In genomic region chr5:115014570-115014969, GRCm38 (mm10) we compare ENCODE assay signal across 15 mouse cellular contexts. TPM values are rescaled to one million over a fixed set of nuclear protein-coding genes. Genes with fewer than 3 reads are reported as not detected.
DNase-seq lines count a peak whose midpoint lies in the region; ATAC-seq and TF ChIP-seq lines count a peak whose summit lies in the region.
"Had no signal": no experiment of that assay in that cellular context is flagged by ENCODE, and none has a peak within 500 bp of the region (broad histone marks: within the 10 kb centered on the region; RNA-seq: fewer than 3 reads in every experiment).

No protein-coding gene starts in this region.

- no peaks in the 10 kb centered on the region for H3K27me3 ChIP-seq in forebrain, embryonic 13.5 days
- no peaks in the 10 kb centered on the region for H3K27me3 ChIP-seq in forebrain, embryonic 11.5 days (ENCODE audit: control insufficient read depth, insufficient read depth, low read length)
- no peaks in the 10 kb centered on the region for H3K27me3 ChIP-seq in heart, postnatal 0 days (ENCODE audit: control insufficient read depth, insufficient read depth, low read length)
- no peaks in the 10 kb centered on the region for H3K27me3 ChIP-seq in small intestine, adult 2 months (ENCODE audit: control insufficient read depth, insufficient read depth, low read length)
- H3K27me3 ChIP-seq: limb, embryonic 15.5 days had no signal

- H3K9ac ChIP-seq in forebrain, embryonic 13.5 days: no peak overlapping the region
- H3K9ac ChIP-seq in forebrain, embryonic 11.5 days (ENCODE audit: low read length): no peak overlapping the region
- no peak overlapping the region for H3K9ac ChIP-seq in heart, postnatal 0 days (replicated peaks; ENCODE audit: low read depth, low read length)
- H3K9ac ChIP-seq: limb, embryonic 15.5 days had no signal

- H3K36me3 ChIP-seq in forebrain, embryonic 13.5 days (ENCODE audit: poor library complexity, severe bottlenecking): no peaks in the 10 kb centered on the region
- no peaks in the 10 kb centered on the region for H3K36me3 ChIP-seq in forebrain, embryonic 11.5 days (ENCODE audit: control insufficient read depth, insufficient read depth, low read length)
- no peaks in the 10 kb centered on the region for H3K36me3 ChIP-seq in heart, postnatal 0 days (replicated peaks; ENCODE audit: control insufficient read depth, insufficient read depth, low read length)
- no peaks in the 10 kb centered on the region for H3K36me3 ChIP-seq in small intestine, adult 2 months (ENCODE audit: control insufficient read depth, insufficient read depth, low read length)
- H3K36me3 ChIP-seq: limb, embryonic 15.5 days had no signal

- H3K4me1 ChIP-seq in forebrain, embryonic 13.5 days: peaks cover 32% of the 10 kb centered on the region
- peaks cover 5% of the 10 kb centered on the region for H3K4me1 ChIP-seq in forebrain, embryonic 11.5 days (replicated peaks; ENCODE audit: control insufficient read depth, insufficient read depth, low read length)
- peaks cover 52% of the 10 kb centered on the region for H3K4me1 ChIP-seq in heart, postnatal 0 days (ENCODE audit: control insufficient read depth, insufficient read depth)
- H3K4me1 ChIP-seq in small intestine, adult 2 months (ENCODE audit: control insufficient read depth, insufficient read depth, insufficient read length, low read length): peaks cover 19% of the 10 kb centered on the region

- WGBS in forebrain, embryonic 13.5 days: 70% methylated on average over 1 of the region's 1 CpGs
- WGBS in forebrain, embryonic 11.5 days: 69% methylated on average over 1 of the region's 1 CpGs
- WGBS in heart, postnatal 0 days: 0% methylated on average over 1 of the region's 1 CpGs
- 7% methylated on average over 1 of the region's 1 CpGs for WGBS in small intestine, adult 2 months

- no peak overlapping the region for H3K4me3 ChIP-seq in forebrain, embryonic 13.5 days
- no peak overlapping the region for H3K4me3 ChIP-seq in forebrain, embryonic 11.5 days (ENCODE audit: low read depth, low read length)
- H3K4me3 ChIP-seq in heart, postnatal 0 days (ENCODE audit: low read depth, low read length): no peak overlapping the region
- H3K4me3 ChIP-seq in small intestine, adult 2 months (ENCODE audit: low read depth, low read length): no peak overlapping the region
- H3K4me3 ChIP-seq: limb, embryonic 15.5 days had no signal

- no peak overlapping the region for H3K27ac ChIP-seq in forebrain, embryonic 13.5 days
- H3K27ac ChIP-seq in forebrain, embryonic 11.5 days (ENCODE audit: low read depth, low read length): no peak overlapping the region
- H3K27ac ChIP-seq in heart, postnatal 0 days (ENCODE audit: low read depth): no peak overlapping the region
- 0 out of 2 replicates have a peak overlapping the region, but pooled peaks have one; percentile 17 for H3K27ac ChIP-seq in small intestine, adult 2 months (ENCODE audit: insufficient read depth, low read depth, low read length)
- H3K27ac ChIP-seq: limb, embryonic 15.5 days had no signal

- no peak for DNase-seq in forebrain, embryonic 11.5 days (ENCODE audit: low spot score)
- peak; percentile 40 for DNase-seq in ovary, adult 18-20 months (ENCODE audit: low spot score)
- no peak for DNase-seq in ovary, postnatal 14 days (ENCODE audit: low spot score)
- DNase-seq in heart, postnatal 0 days (ENCODE audit: low spot score): peak; percentile 42
- no peak for DNase-seq in B cell, adult 2 months
- DNase-seq in testis, postnatal 14 days (ENCODE audit: low spot score): no peak
- DNase-seq: cerebellum, postnatal 36 days; kidney, postnatal 10 days; thymus, postnatal 14 days had no signal

- TF ChIP-seq EP300 in heart, postnatal 0 days (IDR thresholded peaks at IDR 0.05; ENCODE audit: low read depth): no peak

- H3K9me3 ChIP-seq in forebrain, embryonic 13.5 days (replicated peaks): no peaks in the 10 kb centered on the region
- no peaks in the 10 kb centered on the region for H3K9me3 ChIP-seq in forebrain, embryonic 11.5 days (ENCODE audit: control insufficient read depth, low read length)
- H3K9me3 ChIP-seq in heart, postnatal 0 days (replicated peaks; ENCODE audit: control insufficient read depth, low read length): no peaks in the 10 kb centered on the region
- H3K9me3 ChIP-seq: limb, embryonic 15.5 days had no signal

- 0 out of 2 replicates have a peak overlapping the region, but pooled peaks have one; percentile 1 for H3K4me2 ChIP-seq in forebrain, embryonic 13.5 days
- H3K4me2 ChIP-seq in forebrain, embryonic 11.5 days (ENCODE audit: low read depth, low read length, severe bottlenecking): no peak overlapping the region
- no peak overlapping the region for H3K4me2 ChIP-seq in heart, postnatal 0 days (ENCODE audit: low read depth, low read length)

- no peak for TF ChIP-seq POLR2A in small intestine, adult 2 months (IDR thresholded peaks at IDR 0.05; ENCODE audit: low read depth, low read length)

- no peak for TF ChIP-seq CTCF in heart, postnatal 0 days (IDR thresholded peaks at IDR 0.05; ENCODE audit: low read depth)
- no peak for TF ChIP-seq CTCF in small intestine, adult 2 months (IDR thresholded peaks at IDR 0.05; ENCODE audit: extremely low read depth, insufficient read length, insufficient replicate concordance, low read depth, low read length)

- ATAC-seq in forebrain, embryonic 13.5 days: no peak
- ATAC-seq in forebrain, embryonic 11.5 days (replicated peaks; ENCODE audit: low FRiP score): no peak
- no peak for ATAC-seq in heart, postnatal 0 days (ENCODE audit: insufficient read depth, low read depth)
- ATAC-seq: CD4-positive, CD25-positive, alpha-beta regulatory T cell, adult 4 months had no signal

RNA-seq across cellular contexts. Expression of gene Sppl3, which starts 3.6 kb away (rescaled TPM):
- polyA plus RNA-seq in forebrain, embryonic 13.5 days (2015; fragmentation: Nextera tagmentation; extraction: Ambion mirVana): 16.0 and 16.4 TPM in 2 replicates
- 31.7 and 39.5 TPM in 2 replicates for polyA plus RNA-seq in forebrain, embryonic 11.5 days (2014; fragmentation: Nextera tagmentation; extraction: Ambion mirVana)
- 65.6 and 68.7 TPM in 2 replicates for total RNA-seq in heart, postnatal 0 days (2014; rRNA removed; ENCODE audit: low replicate concordance)
- polyA plus RNA-seq in heart, postnatal 0 days (2015; fragmentation: Nextera tagmentation; extraction: Ambion mirVana): 6.8 and 7.2 TPM in 2 replicates
- polyA plus RNA-seq in small intestine, adult 2 months (2012; rRNA removed): 36.9 and 101 TPM in 2 replicates

RNA-seq across cellular contexts. Expression of gene Hnf1a, which starts 43.7 kb away (rescaled TPM):
- 0.05 and 0.06 TPM in 2 replicates for polyA plus RNA-seq in forebrain, embryonic 13.5 days (2015; fragmentation: Nextera tagmentation; extraction: Ambion mirVana)
- not detected in 2 replicates for polyA plus RNA-seq in forebrain, embryonic 11.5 days (2014; fragmentation: Nextera tagmentation; extraction: Ambion mirVana)
- not detected in 2 replicates for total RNA-seq in heart, postnatal 0 days (2014; rRNA removed; ENCODE audit: low replicate concordance)
- polyA plus RNA-seq in heart, postnatal 0 days (2015; fragmentation: Nextera tagmentation; extraction: Ambion mirVana): not detected in 2 replicates
- 24.1 and 46.9 TPM in 2 replicates for polyA plus RNA-seq in small intestine, adult 2 months (2012; rRNA removed)
- polyA plus RNA-seq: brain, embryonic 14.5 days; hindbrain, embryonic 11.5 days; limb, embryonic 15.5 days had no signal

Comparison
In these comparisons a context has a peak if more than half of its experiments do, and no peak if none do; other contexts are left out.
1. DNase-seq: peak in ovary, adult 18-20 months (single experiment) and heart, postnatal 0 days (single experiment); none in forebrain, embryonic 11.5 days (single experiment), ovary, postnatal 14 days (single experiment), B cell, adult 2 months (0 of 2) and testis, postnatal 14 days (single experiment).
2. RNA of gene Hnf1a, which starts 43.7 kb away (polyA plus RNA-seq): 24.1 to 46.9 TPM in small intestine, adult 2 months; 0.05 to 0.06 TPM in forebrain, embryonic 13.5 days, not detected in forebrain, embryonic 11.5 days and not detected in heart, postnatal 0 days; every median in the first group is over 10 times any median in the second.